Mouse (Mus musculus) kidney, adult 2 months (tissue): ENCODE measurements around the gene Lcn9. TPM values are rescaled to one million over a fixed set of nuclear protein-coding genes. Genes with fewer than 3 reads are reported as not detected.

Experiments
- DNase-seq: peaks from one replicate; pipeline ENCODE4 v3.0.0; 2021
- H3K27ac ChIP-seq: fragments of 200-500 bp; 2 replicates; pipeline ENCODE4 v1.5.1; 2012; ENCODE audit warnings: low read depth, low read length, control low read depth, inconsistent platforms; ENCODE audit not compliant: insufficient read depth
- H3K27me3 ChIP-seq: fragments of 200-500 bp; replicated peaks from 2 replicates; pipeline ENCODE4 v1.6.1; 2012; ENCODE audit warnings: mild to moderate bottlenecking, moderate library complexity, low read length, inconsistent platforms; ENCODE audit not compliant: control insufficient read depth, insufficient read depth
- H3K36me3 ChIP-seq: fragments of 200-500 bp; 2 replicates; pipeline ENCODE4 v1.6.1; 2012; ENCODE audit warnings: mild to moderate bottlenecking, moderate library complexity, low read length, inconsistent platforms; ENCODE audit not compliant: control insufficient read depth, insufficient read depth
- H3K4me1 ChIP-seq: fragments of 200-500 bp; 2 replicates; pipeline ENCODE4 v1.6.1; 2011; ENCODE audit warnings: low read length; ENCODE audit not compliant: control insufficient read depth, insufficient read depth
- H3K4me3 ChIP-seq: fragments of 200-500 bp; 2 replicates; pipeline ENCODE4 v1.5.1; 2011; ENCODE audit warnings: mild to moderate bottlenecking, low read depth, low read length, control low read depth; ENCODE audit not compliant: insufficient read depth
- CTCF ChIP-seq: fragments of 200-500 bp; conservative IDR thresholded peaks from 2 replicates; pipeline ENCODE4 v1.5.1; 2011; ENCODE audit warnings: low read depth, mild to moderate bottlenecking, control low read depth, low read length, moderate library complexity, mixed read lengths; ENCODE audit not compliant: insufficient read depth, insufficient read length
- POLR2A ChIP-seq: fragments of 200-500 bp; IDR thresholded peaks from one replicate; pipeline ENCODE4 v1.6.1; 2011; ENCODE audit warnings: low read depth, low read length, control low read depth
- WGBS: fragments of 180-500 bp; shearing (Covaris S2); methylation state at CpG from one replicate; pipeline ENCODE4 v1.1.7; 2018; 5-methylcytosine and 5-hydroxymethylcytosine counted together
- polyA plus RNA-seq: library from polyadenylated mRNA; depleted of rRNA; stranded (reverse); fragments of >200 nt; gene quantifications from 2 replicates; pipeline ENCODE4 v1.2.3, GENCODE M21; 2012; rRNA removed

The Lcn9 gene
- polyA plus RNA-seq = not detected in 2 replicates

DNA sequence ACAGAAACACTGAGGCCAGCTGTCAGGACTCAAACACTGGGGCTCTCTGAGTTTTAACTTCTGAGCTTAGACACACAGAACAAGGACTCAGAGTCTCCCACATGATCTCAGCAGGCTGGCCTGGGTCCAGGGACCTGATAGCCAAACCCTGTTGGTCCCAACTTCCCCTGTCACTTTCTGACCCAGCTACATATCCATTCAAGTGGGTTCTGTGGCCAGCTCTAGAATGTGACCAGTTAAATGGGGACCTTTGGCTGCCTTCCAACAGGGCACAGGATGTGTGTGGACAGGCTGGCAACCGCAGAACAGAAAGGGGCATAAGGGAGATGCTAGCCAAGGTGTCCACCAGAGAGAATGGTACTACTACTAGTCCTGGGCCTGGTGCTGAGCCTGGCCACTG lies at the start of gene Lcn9:
TSS of gene Lcn9 (plus strand) at position 348 of the 400 bp plus-strand sequence.
- TF ChIP-seq POLR2A = no peak
- no peak for DNase-seq
- Histone ChIP-seq H3K27me3 (no peaks in the 10 kb centered on the region), H3K36me3 (no peaks in the 10 kb centered on the region), H3K27ac (no peak within 1 kb of the TSS), H3K4me3 (no peak within 1 kb of the TSS), H3K4me1 (no peaks in the 10 kb centered on the region)
- 70% methylated on average over 1 of the region's 1 CpGs for WGBS

DNA sequence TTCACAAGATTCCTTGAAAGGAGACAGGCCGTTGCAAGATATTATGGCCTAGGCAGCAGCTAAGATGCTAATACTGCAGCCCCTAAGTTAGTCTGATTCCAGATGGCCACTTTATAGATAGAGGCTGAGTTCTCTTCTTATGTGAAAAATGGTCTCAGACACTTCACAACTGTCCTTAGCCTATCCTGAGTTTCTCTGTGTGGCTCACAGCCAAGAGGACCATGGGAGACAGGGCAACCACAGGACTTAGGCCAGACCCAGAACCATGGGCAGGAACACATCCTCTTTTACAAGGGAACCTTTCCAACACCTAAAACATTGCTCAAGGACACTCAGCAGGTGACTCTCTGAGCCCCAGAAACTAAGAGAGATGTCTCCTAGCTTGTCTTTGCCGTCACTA lies 49.4 kb upstream of the Lcn9 start:
- TF ChIP-seq CTCF (no peak), POLR2A (no peak)
- Histone ChIP-seq H3K27me3 (no peaks in the 10 kb centered on the region), H3K36me3 (no peaks in the 10 kb centered on the region), H3K4me3 (no peak overlapping the region), H3K4me1 (no peaks in the 10 kb centered on the region), H3K27ac (no peak overlapping the region)
- DNase-seq = no peak
- 93% methylated on average over 2 of the region's 2 CpGs for WGBS

GRCm38 (mm10) chr2:25774640-25775039 lies 48.3 kb upstream of the Lcn9 start:
- DNase-seq = no peak
- H3K4me3 ChIP-seq = no peak overlapping the region
- TF ChIP-seq CTCF (no peak), POLR2A (no peak)
- no peaks in the 10 kb centered on the region for H3K36me3 ChIP-seq
- WGBS = 83% methylated on average over 2 of the region's 2 CpGs
- H3K27ac ChIP-seq = no peak overlapping the region
- H3K27me3 ChIP-seq = no peaks in the 10 kb centered on the region
- no peaks in the 10 kb centered on the region for H3K4me1 ChIP-seq

DNA sequence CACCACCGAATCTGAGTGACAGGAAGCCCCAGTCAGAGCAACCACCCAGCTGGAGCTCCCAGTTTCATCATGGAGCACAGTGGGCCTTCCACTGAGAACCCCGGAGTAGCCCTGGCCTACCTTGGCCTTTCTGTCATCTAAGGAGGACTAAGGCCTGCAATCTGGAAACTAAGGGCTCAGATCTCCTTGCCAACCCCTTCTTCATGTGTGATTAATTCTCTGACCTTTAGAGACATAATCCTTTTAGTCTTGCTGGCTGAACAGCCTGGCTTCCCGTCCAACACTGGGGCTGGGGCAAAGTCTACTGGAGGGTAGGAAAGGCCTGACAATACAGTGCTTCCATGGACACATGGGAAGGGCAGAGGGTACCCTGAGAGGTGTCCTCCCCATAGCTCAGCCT lies 47.0 kb upstream of the Lcn9 start:
- Histone ChIP-seq H3K27ac (no peak overlapping the region), H3K4me1 (no peaks in the 10 kb centered on the region), H3K4me3 (no peak overlapping the region), H3K36me3 (no peaks in the 10 kb centered on the region), H3K27me3 (no peaks in the 10 kb centered on the region)
- peak; percentile 51 for DNase-seq
- TF ChIP-seq CTCF (no peak), POLR2A (no peak)
- WGBS = 46% methylated on average over 3 of the region's 3 CpGs

GRCm38 (mm10) chr2:25776717-25777116 lies 46.2 kb upstream of the Lcn9 start, which contains the start of gene Lcn11:
TSS of gene Lcn11 (plus strand) at chr2:25777017.
- Histone ChIP-seq H3K36me3 (no peaks in the 10 kb centered on the region), H3K27ac (no peak within 1 kb of the TSS), H3K4me3 (no peak within 1 kb of the TSS), H3K27me3 (no peaks in the 10 kb centered on the region), H3K4me1 (no peaks in the 10 kb centered on the region)
- no peak for DNase-seq
- TF ChIP-seq POLR2A = no peak
- no peak for TF ChIP-seq CTCF
- 97% methylated on average over 1 of the region's 1 CpGs for WGBS

- no peaks in the 10 kb centered on the region for H3K36me3 ChIP-seq
- H3K27me3 ChIP-seq = no peaks in the 10 kb centered on the region
- H3K27ac ChIP-seq = no peak overlapping the region
- H3K4me1 ChIP-seq = no peaks in the 10 kb centered on the region
- no peak for DNase-seq
- no peak for TF ChIP-seq POLR2A
- no peak for TF ChIP-seq CTCF
- WGBS = 85% methylated on average over 9 of the region's 9 CpGs
- no peak overlapping the region for H3K4me3 ChIP-seq
These were observed 43.9 kb upstream of the Lcn9 start for GRCm38 (mm10) chr2:25779076-25779475.

GRCm38 (mm10) chr2:25780921-25781320 lies 42.0 kb upstream of the Lcn9 start:
- no peak for DNase-seq
- H3K27ac ChIP-seq = no peak overlapping the region
- H3K4me3 ChIP-seq = no peak overlapping the region
- no peaks in the 10 kb centered on the region for H3K4me1 ChIP-seq
- H3K36me3 ChIP-seq = no peaks in the 10 kb centered on the region
- 52% methylated on average over 4 of the region's 4 CpGs for WGBS
- H3K27me3 ChIP-seq = no peaks in the 10 kb centered on the region
- TF ChIP-seq CTCF = no peak
- TF ChIP-seq POLR2A = no peak

DNA sequence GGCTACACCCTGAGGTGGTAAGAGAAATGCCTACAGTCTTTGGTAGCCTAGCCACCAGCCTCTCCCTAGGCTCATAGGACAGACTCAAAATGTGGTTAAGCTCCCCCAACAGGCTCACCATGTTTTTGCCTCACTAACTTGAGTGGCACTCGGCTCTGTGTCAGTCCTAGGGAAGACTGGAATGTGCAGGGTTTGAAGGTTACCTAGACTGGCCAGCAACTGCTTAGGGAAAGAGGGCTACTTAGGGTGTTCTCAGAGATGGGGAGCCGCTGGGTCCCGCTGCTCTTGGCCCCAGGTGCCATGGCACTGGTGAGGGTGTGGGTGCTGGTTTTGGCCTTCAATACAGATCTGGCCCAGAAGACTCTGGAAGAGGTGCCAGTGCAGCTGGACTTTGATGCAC lies 41.0 kb upstream of the Lcn9 start, which contains the start of gene Gm13539:
TSS of gene Gm13539 (plus strand) at position 301 of the 400 bp plus-strand sequence.
- Histone ChIP-seq H3K36me3 (no peaks in the 10 kb centered on the region), H3K27ac (no peak within 1 kb of the TSS), H3K4me3 (no peak within 1 kb of the TSS), H3K4me1 (no peaks in the 10 kb centered on the region), H3K27me3 (no peaks in the 10 kb centered on the region)
- DNase-seq = no peak
- WGBS = 82% methylated on average over 3 of the region's 3 CpGs
- TF ChIP-seq CTCF (no peak), POLR2A (no peak)
